Mouse (Mus musculus) thymus, adult 2 months (tissue): ENCODE results near the gene Spx. TPM values are rescaled to one million over a fixed set of nuclear protein-coding genes. Genes with fewer than 3 reads are reported as not detected.

Experiments used
- DNase-seq: peaks from one replicate; pipeline ENCODE4 v3.0.0; 2021
- H3K27ac ChIP-seq: fragments of 200-500 bp; 2 replicates; pipeline ENCODE4 v1.5.1; 2012; ENCODE audit warnings: low read length, control low read depth; ENCODE audit not compliant: control insufficient read depth, insufficient read depth
- H3K27me3 ChIP-seq: fragments of 200-500 bp; 2 replicates; pipeline ENCODE4 v1.6.1; 2012; ENCODE audit warnings: mild to moderate bottlenecking, low read length, moderate library complexity, mixed read lengths; ENCODE audit not compliant: control insufficient read depth, insufficient read depth
- H3K36me3 ChIP-seq: fragments of 200-500 bp; 2 replicates; pipeline ENCODE4 v1.6.1; 2012; ENCODE audit warnings: mild to moderate bottlenecking, low read length, moderate library complexity; ENCODE audit not compliant: control insufficient read depth, insufficient read depth
- H3K4me1 ChIP-seq: fragments of 200-500 bp; replicated peaks from 2 replicates; pipeline ENCODE4 v1.6.1; 2012; ENCODE audit warnings: low read length; ENCODE audit not compliant: control insufficient read depth, insufficient read depth
- H3K4me3 ChIP-seq: fragments of 200-500 bp; 2 replicates; pipeline ENCODE4 v1.5.1; 2012; ENCODE audit warnings: mild to moderate bottlenecking, low read length, control low read depth, moderate library complexity; ENCODE audit not compliant: control insufficient read depth, insufficient read depth
- CTCF ChIP-seq: fragments of 200-500 bp; IDR thresholded peaks from 2 replicates; pipeline ENCODE4 v1.5.1; 2012; ENCODE audit warnings: mild to moderate bottlenecking, control low read depth, low read length, moderate library complexity, borderline replicate concordance; ENCODE audit not compliant: control insufficient read depth, poor library complexity, insufficient read depth; ENCODE audit errors: extremely low read depth
- POLR2A ChIP-seq: fragments of 200-500 bp; IDR thresholded peaks from 2 replicates; pipeline ENCODE4 v1.6.1; 2012; ENCODE audit warnings: mild to moderate bottlenecking, low read length, control low read depth, moderate library complexity; ENCODE audit not compliant: control insufficient read depth, poor library complexity, insufficient read depth; ENCODE audit errors: extremely low read depth
- WGBS: fragments of 180-500 bp; shearing (Covaris S2); methylation state at CpG from one replicate; pipeline ENCODE4 v1.1.7; 2018; 5-methylcytosine and 5-hydroxymethylcytosine counted together
- polyA plus RNA-seq: library from polyadenylated mRNA; depleted of rRNA; stranded (reverse); fragments of >200 nt; gene quantifications from 2 replicates; pipeline ENCODE4 v1.2.3, GENCODE M21; 2012; rRNA removed

Gene Spx
- polyA plus RNA-seq, 1 experiment: 1.1 TPM

DNA sequence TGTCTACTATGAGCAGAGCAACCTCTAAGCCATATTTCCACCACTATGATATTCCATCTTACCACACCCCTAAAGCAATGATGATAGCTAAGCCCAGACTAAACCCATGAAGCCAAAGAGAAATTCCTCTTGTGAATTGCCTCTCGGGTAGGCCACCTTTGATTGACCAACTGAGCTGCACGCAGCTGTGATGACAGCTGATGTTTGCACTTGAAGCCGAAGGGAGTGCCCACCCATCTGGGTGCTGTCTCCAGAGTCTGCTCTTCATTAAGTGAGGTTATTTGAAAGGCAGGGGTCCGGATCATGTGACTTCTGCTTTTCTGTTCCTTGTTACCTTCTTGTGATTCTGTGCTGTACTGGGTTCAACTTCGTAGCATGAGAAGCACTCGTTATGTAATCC is 49.0 kb downstream of the Spx start:
- WGBS: 96% methylated on average over 6 of the region's 6 CpGs
- no peak for DNase-seq
- H3K4me1 ChIP-seq: 0 out of 2 replicates have a peak, but pooled peaks cover under 1% of the 10 kb centered on the region
- H3K36me3 ChIP-seq: no peaks in the 10 kb centered on the region
- no peaks in the 10 kb centered on the region; the same call in 1 of the 2 replicates for H3K27me3 ChIP-seq
- no peak for TF ChIP-seq CTCF
- TF ChIP-seq POLR2A: no peak
- no peak overlapping the region for H3K27ac ChIP-seq
- no peak overlapping the region for H3K4me3 ChIP-seq

Other genes starting within 250 kb of the Spx start
- gene Slco1a6, start 204.9 kb upstream of the Spx start, polyA plus RNA-seq: not detected in 2 replicates
- 4.0 and 6.6 TPM in 2 replicates for gene Iapp, start 115.0 kb upstream of the Spx start, polyA plus RNA-seq
- gene Slco1a5, start 90.5 kb upstream of the Spx start, polyA plus RNA-seq: 0.15 and 0.27 TPM in 2 replicates
- 6.3 TPM in 2 replicates for gene Pyroxd1, start 67.8 kb upstream of the Spx start, polyA plus RNA-seq
- gene Recql, start 26.4 kb upstream of the Spx start, polyA plus RNA-seq: 23.6 and 24.2 TPM in 2 replicates
- gene Golt1b, start 26.2 kb upstream of the Spx start, polyA plus RNA-seq: 8.9 and 9.4 TPM in 2 replicates
- 0.74 and 1.1 TPM in 2 replicates for gene Gys2, start 59.7 kb downstream of the Spx start, polyA plus RNA-seq
- 394 and 525 TPM in 2 replicates for gene Ldhb, start 94.5 kb downstream of the Spx start, polyA plus RNA-seq
- gene Kcnj8, start 158.2 kb downstream of the Spx start, polyA plus RNA-seq: 3.1 and 3.9 TPM in 2 replicates